Mouse (Mus musculus) ES-CJ7 (cell line): ENCODE results near the gene Tmem44.

Experiments
- DNase-seq: peaks from one replicate; pipeline ENCODE4 v3.0.0; 2011; ENCODE audit warnings: low read depth, low spot score

The Tmem44 gene

DNA sequence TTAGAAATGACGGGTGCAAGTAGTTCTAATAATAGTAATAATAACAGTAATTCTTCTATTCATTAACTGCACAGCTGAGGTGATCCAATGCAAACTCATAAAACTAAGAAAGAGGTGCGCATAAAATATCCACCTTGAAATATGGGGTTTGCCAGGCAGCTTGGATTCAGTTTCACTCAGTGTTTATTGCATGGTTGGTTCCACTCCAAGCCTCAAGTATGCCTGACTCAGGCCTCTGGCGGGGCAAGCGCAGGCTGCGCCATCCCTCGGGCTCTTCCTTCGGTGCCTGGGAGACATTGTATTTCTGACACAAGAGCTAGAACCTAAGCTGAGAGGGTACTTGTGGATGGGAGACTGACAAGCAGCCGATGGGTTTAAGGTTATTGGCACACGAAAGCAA lies 32.0 kb downstream of the Tmem44 start:
- DNase-seq, result no peak

DNA sequence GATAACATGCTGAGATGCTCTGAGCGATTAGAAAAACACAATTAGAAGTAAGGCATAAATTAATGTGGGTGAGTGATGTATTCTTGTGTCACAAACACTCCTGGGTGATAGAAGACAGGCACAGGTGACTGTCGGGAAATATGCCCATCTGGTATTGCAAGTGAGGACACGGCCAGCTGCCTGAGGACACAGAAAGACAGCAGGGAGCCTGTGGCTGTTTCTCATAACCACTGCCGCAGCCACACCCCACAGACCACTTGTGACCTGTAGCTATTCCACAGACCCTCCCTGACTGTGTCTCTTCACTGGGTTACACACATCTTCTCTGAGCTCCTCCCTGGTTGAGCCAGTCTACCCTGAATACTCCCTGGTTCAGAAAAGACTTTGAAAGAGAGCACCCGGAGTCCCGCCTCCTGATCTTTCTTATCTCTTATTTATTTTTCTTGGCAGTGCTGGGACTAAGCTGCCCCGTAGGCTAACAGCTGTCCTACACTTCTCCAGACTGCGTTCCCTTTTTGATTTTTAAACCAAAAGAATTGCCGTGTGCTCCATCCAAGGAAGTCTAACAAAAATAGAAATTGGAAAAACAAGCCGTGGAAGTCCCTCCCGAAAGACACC lies 32.9 kb downstream of the Tmem44 start:
- DNase-seq, result no peak

DNA sequence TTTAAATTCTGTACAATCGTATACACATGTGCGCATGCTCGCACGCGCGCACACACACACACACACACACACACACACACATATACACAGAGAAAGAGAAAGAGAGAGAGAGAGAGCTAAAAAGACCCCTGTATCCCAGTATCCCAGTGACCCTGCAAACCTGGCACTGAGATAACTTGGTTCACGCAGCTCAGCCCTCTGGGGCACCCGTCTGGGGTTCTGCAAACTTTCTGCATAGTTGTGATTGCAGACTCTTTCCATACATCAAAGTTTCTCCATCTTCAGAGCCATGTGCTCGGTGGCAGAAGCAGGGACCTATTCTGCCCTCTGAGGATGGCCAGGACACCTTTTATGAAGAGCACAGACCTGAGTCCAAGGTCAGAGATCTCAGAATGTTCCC lies 33.6 kb downstream of the Tmem44 start:
- no peak for DNase-seq

DNA sequence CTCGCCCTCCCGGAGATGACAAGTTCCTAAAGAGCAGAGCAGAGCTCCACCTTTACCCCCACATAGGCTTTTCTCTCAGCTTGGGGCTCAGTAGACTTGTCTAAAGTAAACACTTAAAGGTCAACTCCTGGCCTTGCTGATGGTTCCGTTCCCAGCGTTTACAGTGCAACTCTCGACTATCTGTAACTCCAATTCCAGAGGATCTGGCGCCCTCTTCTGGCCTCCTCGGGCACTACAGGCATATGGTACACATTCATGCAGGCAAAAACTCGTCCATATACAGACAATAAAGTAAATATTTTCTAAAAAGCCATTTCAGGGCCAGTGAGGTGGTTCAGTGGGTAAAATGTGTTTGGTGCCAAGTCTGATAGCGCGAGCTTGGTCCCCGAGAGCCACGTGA lies 35.2 kb downstream of the Tmem44 start:
- peak; percentile 76 for DNase-seq

DNA sequence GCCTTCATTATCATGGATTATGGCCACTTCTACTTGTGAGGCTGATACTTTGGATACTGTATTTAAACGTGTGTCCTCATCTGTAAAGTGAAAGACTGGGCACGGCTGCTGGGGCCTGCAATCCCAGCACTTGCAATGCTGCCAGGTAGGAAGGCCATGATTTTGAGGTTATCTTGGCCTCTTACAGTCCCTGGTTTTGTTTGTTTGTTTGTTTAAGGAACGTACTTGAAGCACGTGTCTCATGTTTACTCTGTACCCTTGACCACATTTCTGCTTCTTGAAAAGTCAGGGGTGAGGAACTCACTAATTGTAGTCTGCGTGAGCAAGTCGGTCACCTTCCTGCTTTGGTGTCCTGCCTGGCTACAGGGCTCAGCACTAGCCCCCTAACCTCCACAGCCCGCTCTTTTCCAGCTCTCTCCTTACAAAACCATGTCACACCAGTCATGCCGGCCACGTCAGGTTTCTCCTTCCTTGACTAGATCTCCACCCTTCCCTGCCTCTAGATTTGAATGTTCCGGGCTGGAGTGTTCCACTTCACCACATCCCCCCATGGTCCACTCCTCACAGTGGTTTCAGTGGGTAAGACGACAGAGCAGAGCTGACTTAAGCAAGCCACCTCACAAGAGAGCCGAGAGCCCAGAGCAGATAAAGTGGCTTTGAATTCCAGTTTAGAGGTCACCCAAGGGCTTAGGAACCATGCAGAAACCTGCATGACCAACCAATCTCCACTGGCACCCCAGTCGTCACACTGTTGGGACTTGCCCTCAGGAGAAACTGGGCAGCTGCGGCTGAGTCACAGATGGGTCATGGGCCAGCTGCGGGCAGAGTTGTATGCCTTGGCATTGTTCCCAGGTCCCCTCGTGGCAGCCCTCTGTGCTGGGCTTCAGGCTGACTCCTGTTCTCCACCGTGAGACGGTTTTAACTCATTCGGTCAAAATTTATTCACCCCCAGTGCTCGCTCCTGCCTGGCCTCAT lies 37.3 kb downstream of the Tmem44 start:
- DNase-seq, result peak; percentile 30

DNA sequence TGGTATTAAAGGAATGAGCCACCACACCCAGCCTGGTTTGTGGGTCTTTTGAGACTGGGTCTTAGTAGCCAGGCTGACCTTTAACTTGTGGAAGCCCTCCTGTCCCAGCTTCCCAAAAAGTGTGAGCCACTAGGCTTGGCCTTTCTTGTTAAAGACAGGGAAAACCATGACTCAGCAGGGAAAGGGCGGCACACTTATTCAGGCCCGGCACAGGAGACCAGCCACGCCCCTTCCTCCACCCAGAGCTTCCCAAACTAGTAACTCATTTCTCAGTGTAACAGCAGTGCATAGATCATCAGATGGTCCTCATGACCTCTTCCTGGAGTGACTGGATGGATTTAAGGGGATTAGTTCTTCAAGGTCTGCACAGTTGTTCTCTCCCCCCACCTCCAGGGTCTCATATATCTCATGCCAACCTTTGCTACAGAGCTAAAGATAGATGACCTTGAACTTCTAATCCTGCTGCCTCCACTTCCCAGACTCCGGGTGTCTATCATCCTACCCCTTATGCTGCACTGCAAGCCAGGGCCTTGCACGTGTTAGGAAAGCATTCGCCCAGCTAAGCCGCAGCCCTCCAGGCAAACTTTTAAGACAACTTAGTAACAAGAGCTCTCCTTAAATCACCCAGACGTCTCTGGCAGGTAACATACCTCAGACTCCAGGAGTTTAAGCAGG lies 38.1 kb downstream of the Tmem44 start:
- peak; percentile 97 for DNase-seq

DNA sequence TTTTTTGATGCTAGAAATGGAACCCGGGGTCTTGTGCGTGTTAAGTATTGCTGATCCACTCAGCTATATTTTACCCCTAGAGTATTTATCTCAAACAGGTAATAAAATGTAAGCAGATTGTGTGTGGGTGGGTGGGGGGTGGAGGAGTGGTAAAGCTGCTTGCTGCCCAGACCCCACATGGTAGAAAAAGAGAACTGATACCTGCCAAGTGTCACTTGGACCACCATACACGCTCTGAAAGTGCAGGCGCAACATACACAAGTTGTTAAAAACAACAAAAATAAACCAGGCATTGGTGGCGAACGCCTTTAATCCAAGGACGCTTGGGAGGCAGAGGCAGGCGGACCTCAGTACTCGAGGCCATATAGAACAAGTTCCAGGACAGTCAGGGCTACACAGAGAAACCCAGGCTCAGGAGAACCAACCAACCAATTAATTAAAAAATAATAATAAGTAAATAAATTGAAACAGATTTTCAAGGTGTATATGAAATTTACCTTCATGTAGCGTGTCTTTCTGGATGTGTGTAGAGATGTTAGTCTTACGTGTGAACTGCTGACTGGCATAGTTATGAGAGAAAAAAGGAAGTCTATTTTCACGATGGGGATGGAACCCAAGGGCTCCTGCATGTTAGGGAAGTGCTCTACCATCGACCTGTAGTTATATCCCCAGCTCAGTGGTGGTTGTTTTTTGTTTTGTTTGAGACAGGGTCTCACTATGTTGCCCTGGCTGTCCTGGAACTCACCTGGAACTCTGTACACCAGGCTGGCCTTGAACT lies 38.9 kb downstream of the Tmem44 start:
- DNase-seq, result no peak

DNA sequence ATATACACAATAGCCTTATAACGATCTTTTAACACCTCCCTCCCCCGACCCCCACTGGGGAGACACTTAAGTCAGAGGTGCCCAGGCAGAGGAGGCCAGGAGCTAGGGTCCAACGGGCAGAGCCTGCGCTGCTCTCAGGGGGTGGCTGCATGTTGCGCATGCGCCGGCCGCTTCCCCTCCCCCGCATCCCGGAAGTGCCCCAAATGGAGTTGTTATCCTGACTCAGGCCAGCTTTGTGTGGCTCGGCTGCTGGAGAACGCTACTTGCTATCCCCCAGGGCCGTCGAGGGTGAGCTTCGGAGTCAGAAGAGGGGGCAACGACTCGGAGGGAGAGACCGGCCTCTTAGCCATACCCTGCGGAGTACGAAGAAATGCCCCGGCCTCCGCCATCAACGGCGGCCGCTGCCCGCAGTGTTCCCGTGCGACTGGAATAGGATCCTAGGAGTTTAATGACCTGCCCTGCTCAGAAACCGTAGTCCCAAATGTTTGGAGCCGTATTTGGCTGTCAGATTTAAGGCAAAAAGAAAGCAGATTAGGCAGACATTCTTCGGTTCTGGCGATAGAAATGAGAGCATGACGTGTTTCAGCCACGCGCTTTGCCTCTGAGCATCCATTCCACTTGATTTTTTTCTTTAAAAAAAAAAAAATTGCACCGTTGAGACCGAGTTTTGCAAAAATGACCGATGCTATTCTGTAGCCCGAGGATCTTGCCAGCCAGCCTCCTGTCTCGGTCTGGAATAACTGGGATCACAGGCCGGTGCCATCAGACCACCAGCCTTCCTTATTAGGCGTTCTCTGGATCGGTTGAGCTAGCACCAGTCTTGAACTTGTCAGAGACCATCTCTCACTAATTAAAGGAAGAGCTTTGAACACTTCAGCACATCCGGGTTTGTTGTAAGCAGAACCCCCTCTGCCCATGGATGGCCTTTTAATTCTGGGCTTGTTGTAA lies 39.9 kb downstream of the Tmem44 start:
- DNase-seq, result peak; percentile 87

DNA sequence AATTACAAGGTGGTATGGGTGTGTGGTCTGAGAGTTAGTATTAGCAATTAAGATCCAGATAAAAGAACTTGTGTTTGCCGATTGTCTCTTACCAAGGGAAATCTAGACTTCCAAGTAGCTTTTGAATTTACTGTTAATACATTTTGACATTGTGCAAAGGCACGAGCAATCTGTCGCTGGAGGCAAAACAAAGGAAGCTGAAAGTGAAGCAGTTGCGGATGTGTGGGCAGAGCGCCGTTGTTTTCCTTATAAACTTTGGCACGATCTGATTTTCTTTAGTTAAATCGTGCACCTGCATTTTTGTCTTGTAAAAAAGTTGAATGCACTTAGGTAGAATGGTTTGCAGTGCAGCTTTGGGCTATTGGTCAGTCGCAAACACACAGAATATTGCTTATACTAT lies 40.6 kb downstream of the Tmem44 start:
- no peak for DNase-seq

DNA sequence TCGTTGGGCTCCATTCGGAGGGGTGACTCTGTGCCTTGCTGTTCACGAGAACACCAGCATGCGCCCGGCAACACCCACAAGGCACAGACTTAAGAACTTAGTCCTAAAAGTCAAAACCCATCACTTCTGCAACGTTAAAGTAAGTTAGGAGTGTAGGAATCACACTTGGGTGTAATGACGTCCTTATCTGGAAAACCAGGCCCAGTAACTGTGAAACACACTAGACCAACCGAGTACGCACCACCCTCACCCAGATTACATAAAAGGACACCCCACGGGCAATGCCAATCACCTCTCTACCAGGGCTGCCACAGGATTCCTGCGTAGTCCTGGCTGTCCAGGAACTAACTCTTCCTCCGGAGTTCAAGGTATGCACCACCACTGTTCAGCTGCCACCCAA lies 41.3 kb downstream of the Tmem44 start:
- no peak for DNase-seq

DNA sequence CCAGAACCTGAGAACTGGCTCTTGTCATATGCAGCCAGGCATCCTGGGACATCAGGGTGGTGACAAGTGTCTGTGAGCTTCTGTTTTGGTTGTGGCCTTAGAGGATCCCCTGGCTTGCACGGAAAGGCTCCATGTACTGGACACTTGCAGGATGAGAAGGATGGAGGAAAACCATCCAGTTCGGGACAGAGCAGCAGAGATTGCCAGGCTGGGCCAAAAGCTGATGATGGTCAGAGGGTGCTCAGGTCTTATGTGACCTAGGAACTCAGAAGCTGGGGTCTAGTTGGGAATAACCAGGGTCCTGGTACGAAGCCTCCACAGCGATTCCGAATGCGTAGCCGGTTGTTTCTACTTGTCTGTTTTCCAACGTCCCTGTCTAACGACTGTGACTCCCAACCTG lies 41.9 kb downstream of the Tmem44 start:
- no peak for DNase-seq

DNA sequence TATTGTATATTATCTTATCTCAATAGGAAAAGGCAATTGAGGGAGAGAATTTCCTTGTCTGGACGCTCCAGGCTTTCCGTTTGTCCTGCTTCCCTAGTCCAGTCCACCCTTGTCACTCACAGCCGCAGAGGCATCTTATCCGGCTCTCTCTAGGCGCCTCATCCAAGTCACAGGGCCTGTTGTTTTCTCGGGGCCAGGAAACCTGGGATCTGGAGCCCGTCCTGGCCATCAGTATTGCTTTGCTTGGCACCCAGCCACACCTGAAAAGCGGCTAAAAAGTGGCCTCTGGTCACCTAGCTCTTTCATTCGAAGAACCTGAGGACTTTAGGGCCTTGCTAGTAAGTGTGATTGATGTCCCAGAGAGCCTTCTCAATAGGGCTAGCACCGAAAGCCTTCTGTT lies 43.5 kb downstream of the Tmem44 start:
- no peak for DNase-seq

DNA sequence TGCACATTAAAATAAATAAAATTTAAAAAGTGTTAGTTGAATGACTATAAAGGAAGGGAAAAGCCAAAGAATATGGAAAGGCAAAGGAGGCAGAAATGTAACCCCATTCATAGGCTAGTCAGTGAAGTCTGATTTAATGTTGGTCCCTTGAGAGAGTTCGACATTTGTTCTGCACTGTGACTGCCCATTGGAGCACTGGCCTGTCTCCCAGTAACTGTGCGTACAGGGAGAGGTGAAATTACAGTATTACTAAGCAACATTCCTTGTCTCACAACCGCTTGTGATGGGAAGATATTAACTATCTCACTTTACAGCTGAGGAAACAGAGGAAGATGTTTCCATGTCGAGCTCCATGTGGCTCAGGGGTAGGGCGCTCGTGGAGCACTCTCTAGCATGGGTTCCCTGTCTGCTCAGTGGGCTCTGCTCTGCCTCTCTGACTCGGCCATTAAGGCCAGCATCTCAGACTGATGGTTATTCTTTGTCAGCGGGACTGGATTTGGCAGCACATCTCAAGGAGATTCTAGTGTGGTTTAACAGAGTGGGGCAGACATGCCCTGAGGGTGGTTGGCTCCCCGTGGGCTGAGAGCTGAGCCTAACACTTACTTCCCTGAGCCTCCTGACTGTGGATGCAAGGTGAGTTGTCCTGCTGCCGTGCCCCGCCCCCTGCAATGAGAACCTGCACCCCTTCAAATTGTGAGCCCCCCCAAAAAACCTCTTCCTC lies 45.2 kb downstream of the Tmem44 start:
- no peak for DNase-seq

DNA sequence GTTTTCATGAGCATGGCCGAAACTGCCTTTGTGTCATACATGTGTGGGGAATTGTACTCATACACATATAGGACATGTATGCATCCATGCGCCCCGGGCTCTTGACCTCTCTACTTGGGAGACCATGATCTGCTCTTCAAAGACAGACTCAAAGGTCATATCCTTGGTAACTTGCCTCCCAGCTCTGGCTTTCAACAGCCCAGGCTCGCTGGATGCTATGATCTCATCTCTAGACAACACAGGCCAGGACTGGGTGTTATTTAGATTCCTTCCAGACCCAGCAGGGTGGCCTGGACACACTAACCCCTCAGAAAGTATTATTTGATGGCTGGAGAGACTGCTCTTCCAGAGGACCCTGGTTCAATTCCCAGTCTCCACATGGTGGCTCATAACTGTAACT lies 45.8 kb downstream of the Tmem44 start:
- DNase-seq, result no peak

DNA sequence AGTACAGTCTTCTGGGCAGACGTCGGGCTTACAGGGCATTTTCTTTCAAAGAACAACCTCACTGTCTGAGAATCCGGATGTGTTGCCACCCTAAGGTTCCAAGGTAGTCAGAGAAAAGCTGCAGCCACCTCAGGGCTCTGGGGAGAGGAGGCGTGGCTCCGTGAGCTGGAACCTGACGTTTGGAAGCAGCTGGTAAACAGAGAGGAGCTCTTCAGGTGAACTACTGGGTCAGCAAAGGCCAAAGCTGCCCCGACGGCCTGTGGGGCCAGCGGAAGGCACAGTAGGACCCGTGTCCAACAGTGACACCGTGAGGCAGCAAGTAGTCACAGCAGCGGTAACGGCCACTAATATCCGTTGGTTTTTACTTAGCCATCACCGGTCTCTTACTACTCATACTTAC lies 46.7 kb downstream of the Tmem44 start:
- DNase-seq, result peak; percentile 37

DNA sequence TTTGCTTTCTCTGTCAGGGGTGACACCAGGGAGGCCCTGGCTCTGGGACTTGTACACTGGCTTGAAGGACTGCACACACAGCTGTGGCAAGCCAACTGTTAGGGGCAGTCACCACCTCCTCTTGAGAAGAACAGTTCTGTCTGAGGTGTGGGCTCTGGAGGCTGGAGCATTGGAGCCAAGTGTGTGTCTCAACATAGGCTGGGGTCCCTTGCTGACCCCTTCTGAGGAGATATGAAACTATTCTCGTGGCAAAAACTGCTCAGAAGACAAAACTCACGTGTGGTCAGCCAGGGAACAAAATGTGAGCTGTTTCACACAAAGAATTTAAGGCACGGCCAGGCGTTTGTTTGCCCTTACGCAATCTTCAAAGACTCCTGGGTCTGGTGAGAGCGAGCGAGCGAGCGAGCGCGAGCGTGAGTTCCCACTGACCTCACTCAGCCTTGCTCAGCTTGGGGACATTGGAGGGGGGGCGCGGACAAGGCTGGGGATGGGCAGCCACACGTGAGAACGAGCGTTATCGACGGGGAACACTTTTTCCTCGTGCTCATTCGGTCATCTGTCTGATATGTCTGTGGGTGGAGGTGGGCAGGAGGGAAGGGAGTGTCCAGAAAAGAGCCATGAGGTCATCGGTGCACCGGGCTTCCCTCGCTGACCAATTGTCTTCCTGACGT lies 48.3 kb downstream of the Tmem44 start:
- no peak for DNase-seq

DNA sequence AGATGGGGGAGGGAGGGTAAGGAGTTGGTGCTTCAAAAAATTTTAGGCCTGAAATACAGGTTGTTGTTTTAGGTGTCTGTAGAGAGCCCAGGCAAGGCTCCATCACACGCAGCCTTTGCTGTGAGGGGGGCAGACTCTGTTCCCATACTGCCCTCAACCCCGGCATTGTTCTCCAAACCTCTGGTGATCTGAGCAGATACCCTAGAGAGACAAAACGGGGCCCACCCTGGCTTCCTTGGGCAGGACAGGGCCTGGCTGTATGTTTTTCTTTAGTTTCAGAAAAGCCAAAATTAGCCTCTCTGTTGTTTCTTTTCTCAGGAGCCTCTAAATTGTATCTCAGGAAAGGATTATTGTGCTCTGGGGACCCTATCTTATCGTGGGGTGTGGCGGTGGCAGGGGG lies 49.0 kb downstream of the Tmem44 start:
- no peak for DNase-seq

DNA sequence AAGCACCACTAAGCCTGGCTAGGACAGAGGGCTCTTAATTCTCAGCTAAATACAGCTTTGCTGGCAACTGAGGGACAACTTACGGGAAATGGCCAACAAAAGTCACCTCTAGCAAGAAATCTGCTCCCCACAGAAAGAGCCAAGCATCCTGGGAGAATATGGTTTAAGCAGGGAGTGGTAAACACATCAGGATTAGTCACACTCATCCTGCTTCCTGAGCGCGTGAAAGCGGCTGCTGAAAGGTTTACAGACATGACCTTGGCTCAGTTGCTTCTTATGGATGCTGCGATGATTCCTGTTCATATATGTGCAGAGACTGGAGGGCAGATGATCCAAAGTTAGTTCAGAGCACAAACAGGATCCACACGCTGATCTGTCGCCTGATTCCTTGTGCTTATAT lies 50.4 kb downstream of the Tmem44 start:
- no peak for DNase-seq

DNA sequence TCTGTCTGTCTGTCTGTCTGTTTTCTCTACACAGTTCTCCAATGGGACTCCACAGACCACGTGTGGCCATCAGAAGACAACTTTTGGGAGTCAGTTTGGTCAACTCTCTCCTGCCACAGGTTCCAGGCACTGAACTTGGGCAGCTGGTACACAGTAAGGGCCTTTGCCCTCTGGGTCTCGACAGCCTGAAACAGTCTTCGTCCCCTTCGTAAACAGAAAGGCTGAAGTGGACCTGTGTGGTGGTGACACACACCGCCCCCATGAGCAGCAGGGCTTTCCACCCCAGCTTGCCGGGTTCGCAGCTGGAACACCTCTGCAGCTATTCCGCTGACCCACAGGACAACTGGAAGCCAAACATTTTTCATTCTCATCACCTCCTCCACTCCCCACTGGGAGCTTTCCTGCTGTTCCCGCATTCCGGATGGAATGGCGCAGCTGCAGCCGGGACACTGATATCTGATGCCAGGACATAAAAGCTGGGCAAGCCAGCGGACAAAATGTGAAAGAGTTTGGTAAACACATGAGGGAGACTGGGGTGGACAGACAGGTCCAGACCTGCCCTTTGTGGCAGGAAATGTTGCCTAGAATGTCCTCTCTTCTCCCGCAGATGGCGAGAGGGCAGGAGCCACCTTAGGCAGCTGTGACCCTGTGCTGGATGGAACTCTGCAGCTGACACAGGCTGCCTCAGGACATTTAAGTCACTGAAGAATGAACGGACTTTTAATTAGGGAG lies 51.4 kb downstream of the Tmem44 start:
- DNase-seq, result no peak
